Mouse (Mus musculus) gastrocnemius, postnatal 25 days (tissue): Measurements from ENCODE around the gene Ptger1. TPM values are rescaled to one million over a fixed set of nuclear protein-coding genes. Genes with fewer than 3 reads are reported as not detected.
A peak's percentile ranks its signal among the peaks of the same experiment; 100 is the strongest.

Source experiments
- DNase-seq: peaks from one replicate; pipeline ENCODE4 v3.0.0; 2022
- total RNA-seq, 2 experiments: library from RNA; stranded (reverse); gene quantifications; 1 replicate in 1 of 2; 2 replicates in 1 of 2; pipeline ENCODE4 v1.2.3; 2021

Ptger1 gene
- total RNA-seq, 2 experiments from 2014 or later, result 0.13 to 0.15 TPM

DNA sequence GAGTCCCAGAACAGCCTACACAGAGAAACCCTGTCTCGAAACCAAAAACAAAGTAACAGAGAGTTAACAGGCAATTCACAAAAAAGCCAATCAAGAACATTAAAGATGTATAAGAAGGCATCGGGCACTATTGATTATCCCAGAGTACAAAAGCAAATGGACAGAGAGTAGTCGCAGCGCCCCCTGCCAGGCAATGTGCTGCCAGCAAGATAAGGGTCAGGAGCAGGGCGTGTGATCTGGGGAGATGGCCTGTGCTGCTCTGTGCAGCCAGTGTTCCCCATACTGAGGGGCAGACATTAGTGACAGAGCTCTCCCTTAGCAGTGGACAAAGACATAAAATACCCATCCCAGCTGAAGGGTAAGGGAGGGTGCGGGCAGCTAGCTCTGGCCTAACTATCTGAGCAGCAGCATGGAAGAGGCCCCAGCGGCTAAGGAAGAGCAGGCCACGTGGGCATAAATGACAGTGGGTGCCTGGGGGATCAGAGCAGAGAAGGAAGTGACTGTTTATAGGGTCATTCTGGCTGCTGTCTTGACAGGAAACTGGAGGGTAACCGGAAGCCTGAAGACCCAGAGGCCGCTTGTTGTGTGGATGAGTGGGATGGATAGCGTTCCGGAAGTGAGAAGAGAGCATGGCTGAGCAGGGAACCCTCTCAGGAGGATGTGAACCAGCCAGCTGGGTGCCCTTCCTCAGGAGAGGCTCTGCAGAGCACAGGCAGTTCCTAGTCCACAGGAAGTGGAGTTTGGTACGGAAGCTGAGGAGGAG lies 9.8 kb upstream of the Ptger1 start:
- no peak for DNase-seq

GRCm38 (mm10) chr8:83660545-83660944 lies 5.9 kb upstream of the Ptger1 start:
- DNase-seq, result no peak

DNA sequence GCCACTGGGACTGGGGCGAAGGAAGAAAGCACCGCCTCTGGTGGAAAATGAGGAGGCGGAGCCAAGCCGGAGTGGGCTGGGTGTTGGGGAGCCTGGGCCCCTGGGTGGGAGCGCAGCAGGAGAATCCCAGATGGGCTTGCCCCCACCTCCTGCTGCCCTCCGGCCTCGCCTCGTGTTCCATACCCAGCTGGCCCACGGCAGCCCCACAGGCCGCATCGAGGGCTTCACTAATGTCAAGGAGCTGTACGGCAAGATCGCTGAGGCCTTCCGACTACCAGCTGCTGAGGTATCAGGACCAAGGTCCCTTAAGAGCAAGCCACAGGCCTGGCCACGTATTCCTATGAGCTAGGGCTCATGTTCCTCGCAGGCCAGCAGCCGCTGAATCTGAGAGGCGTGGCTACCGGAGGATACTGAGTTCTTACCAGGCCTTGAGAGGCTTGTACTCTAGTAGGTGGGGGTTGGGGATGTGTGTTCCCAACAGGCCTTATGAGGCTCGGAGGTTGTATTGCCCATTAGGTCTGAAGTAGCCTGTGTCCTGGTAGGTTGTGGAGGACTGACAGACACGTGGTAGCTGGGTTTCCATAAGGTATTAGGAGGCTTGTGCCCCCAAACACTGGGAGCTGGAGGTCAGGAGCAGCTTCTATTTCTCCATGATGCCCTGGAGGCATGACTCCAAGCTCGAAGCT lies 5.3 kb upstream of the Ptger1 start:
- no peak for DNase-seq

DNA sequence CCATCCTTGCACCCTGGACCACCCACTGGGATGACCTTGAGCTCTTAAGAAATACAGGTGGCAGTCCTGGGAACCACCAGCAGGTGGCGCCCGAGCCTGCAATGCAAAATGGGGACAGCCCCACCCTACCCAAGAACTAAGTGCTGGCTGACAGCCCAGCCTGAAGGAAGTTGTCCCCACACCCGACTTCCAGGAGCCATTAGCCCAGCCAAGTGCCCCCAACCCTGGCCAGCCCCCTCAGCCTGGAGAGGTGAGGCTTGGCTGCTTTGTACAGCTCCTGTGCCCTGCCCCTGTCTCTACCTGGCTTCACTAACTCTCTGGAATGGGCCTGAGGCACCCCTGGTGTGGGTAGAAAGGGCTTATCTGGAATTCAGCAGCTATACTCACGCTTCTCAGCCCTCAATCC lies 4.1 kb upstream of the Ptger1 start:
- DNase-seq, result peak; percentile 79

DNA sequence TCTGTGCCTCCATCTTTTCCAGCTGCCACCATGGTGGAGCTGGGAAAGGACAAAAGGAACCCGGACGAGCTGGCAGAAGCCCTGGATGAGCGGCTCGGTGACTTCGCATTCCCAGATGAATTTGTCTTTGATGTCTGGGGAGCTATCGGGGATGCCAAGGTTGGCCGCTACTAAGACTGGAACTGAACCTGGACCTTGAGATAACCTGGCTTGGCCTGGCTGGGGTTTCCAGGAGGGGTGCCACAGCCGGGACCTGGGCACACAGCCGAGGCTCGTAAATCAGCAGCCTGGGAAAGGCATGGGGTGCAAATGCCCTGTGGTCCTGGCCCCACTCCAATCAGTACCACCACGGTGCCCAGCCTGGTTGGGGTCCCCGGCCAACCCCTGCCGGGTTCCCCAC lies 2.4 kb upstream of the Ptger1 start:
- DNase-seq, result no peak

DNA sequence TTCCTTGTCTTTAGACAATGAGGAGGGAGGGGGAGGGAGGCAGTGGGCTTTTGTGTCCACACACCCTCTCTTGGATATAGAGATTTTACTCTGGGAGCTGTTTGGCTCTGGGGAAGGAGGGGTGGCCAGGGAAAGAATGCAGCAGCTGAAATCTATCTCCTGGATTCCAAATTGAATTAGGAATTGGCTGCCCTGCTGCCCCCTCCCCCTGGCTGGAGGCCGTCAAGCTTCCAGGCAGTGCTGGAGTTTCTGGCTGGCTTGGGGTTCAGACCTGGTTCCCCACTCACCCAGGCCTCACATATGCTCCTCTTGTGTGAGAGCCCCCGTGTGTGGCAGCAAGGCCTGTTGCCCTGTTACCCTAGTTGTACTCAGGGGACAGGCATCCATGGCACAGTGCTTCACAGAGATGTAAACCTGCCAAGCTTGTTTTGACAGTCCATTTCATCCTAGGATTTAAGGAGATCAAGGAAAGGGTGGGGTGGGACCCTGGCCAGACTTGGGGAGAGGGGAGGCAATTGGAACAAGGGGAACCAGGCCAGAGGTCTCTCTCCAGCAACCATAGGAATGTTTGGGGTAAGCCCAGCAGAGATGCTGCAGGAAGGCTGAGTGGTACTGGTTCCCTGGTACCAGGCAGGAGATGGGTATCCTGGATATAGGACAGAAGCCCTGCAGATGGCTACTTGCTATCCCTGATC lies 1.4 kb upstream of the Ptger1 start:
- peak; percentile 26 for DNase-seq

- DNase-seq, result no peak
Observed at GRCm38 (mm10) chr8:83666866-83667234, 372 bp downstream of the Ptger1 start.

DNA sequence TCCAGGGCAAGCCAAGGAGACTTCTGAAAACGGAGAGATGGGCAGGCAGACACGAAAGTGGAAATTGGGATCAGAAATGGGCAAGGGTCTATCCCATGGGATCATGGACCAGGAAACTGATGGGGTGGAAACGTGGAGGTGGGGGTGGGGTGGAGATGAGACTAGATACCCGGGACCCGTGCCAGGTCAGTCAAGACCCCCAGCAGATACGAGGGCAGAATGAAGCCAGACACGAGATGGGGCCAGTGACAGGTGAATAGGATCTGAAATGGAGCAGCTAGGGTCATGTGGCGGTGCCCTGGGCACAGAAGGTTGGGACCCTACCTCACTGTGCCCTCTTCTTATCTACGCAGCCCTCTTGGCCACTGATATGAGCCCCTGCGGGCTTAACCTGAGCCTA lies 1.0 kb downstream of the Ptger1 start:
- DNase-seq, result no peak

DNA sequence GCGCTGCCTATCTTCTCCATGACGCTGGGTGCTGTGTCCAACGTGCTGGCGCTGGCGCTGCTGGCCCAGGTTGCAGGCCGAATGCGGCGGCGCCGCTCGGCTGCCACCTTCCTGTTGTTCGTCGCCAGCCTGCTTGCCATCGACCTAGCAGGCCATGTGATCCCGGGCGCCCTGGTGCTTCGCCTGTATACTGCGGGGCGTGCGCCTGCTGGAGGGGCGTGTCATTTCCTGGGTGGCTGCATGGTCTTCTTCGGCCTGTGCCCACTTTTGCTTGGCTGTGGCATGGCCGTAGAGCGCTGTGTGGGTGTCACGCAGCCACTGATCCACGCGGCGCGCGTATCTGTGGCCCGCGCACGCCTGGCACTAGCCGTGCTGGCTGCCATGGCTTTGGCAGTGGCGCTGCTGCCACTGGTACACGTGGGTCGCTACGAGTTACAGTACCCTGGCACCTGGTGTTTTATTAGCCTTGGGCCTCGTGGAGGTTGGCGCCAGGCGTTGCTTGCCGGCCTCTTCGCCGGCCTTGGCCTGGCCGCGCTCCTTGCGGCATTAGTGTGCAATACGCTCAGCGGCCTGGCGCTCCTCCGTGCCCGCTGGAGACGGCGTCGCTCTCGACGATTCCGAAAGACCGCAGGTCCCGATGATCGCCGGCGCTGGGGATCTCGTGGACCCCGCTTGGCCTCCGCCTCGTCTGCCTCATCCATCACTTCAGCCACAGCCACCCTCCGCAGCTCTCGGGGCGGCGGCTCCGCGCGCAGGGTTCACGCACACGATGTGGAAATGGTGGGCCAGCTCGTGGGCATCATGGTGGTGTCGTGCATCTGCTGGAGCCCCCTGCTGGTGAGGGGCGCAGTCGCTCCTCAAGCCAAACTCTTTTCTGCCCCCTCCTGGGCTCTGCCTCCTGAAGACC lies 1.8 kb downstream of the Ptger1 start:
- DNase-seq, result peak; percentile 44

GRCm38 (mm10) chr8:83669013-83669412 lies 2.5 kb downstream of the Ptger1 start:
- no peak for DNase-seq

DNA sequence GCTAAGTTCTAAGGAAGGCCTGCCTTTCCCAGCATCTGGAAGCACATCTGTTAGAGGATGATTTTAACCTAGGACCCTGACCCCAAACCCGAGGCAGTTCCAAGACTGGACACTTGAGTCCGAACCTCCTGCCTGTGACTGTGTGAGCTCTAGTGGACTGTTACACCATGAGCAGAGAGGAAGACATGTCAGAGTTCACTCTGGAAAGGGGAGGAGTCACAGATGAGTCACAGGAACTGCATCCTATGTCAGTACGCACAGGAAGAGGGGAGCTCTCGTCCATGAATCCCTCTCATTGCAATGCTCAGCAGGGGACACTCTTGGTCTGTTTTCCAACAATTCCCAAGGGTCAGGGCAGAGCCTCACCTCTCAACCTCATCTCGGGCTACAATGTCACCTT lies 6.5 kb downstream of the Ptger1 start:
- no peak for DNase-seq

GRCm38 (mm10) chr8:83674497-83674896 lies 8.0 kb downstream of the Ptger1 start:
- no peak for DNase-seq

DNA sequence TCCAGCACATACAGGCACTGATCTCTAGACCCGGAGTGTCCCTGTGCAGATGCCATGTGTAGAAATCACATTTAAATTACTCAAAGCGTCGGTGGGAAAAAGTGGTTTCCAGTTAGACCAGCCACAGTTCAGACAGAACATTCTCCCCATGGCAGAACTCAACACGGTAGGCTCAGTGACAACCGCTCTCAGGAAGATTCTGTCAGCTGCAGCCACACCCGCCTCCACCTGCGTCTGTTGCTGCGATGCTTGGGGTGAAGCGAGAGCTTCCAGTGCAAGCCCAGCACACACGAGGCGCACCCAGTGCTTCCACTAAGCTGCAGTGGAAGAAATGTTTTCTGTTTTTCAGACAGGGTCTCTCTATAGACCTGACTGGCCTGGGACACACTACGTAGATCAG lies 13.4 kb downstream of the Ptger1 start:
- DNase-seq, result no peak

- no peak for DNase-seq
Observed at GRCm38 (mm10) chr8:83680603-83681002, 14.1 kb downstream of the Ptger1 start.

DNA sequence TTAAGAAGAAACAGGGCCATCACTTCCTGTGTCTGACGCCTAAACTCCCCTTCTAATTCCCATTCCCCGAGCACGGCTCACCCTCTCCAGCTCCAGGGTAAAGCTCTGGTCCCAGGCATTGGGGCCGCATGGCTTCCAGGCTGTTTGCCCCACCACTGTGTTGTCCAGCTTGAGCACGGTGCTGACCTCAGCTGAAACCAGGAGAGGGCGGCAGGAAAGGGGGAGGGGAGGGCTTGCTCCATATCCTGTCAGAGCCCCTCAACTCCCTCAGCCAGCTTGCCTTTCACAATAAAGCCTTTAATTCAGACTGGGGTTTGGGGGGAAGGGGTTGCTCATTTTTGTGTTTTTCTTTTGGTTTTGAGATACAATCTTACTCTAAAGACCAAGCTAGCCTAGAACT lies 14.6 kb downstream of the Ptger1 start:
- no peak for DNase-seq

- no peak for DNase-seq
Observed at GRCm38 (mm10) chr8:83684517-83684916, 18.0 kb downstream of the Ptger1 start.

DNA sequence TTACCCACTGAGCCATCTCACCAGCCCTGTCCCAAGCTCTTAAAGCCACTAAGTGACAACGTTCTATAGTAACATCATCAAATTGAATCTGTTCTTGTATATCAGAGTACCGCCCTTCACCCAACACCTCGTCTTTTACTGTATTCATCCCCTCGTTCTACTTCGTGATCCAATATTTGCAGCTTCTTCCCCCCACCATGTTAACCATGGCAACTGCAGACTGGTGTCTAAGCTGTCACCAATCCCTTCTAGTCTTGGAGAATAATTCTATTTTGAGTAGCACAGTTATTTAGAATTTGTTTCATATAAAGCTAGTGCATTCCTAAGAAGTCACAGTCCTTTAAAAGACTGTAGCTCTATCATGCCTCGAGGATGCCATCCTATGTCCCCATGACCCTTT lies 22.8 kb downstream of the Ptger1 start:
- DNase-seq, result no peak

- no peak for DNase-seq
Observed at GRCm38 (mm10) chr8:83693609-83694236, 27.2 kb downstream of the Ptger1 start.

DNA sequence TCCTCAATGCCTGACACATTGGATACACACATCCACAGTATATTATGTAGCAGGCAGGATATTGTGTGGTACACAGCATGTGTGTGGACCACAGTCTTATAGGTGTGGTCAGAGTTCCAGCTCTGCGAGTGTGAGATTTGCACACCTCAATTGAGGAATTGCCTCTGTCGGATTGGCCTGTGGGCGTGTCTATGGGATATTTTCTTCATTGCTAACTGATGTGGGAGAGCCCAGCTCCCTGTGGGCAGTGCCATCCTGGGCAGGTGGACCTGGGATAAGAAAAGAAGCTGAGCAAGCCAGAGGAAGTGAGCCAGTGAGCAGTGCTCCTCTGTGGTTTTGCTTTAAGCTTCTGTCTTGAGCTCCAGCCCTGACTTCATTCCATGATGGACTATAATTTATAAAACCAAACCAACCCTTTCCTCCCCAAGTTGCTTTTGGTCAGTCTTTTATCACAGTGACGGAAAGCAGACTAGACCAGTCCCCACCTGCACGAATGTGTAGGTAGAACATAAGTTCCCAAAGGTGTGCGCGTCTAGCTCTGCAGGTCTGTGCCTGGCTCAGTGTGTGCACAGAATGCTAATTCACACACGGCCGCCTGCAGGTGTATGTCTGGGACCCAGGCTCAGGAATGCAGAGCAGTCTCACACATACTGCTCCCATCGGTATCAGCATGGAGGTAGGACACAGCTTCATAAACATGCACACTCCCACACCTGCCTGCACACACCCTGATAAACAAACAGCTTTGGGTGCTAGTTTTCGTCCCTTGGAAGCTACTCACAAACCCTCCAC lies 28.1 kb downstream of the Ptger1 start:
- no peak for DNase-seq

DNA sequence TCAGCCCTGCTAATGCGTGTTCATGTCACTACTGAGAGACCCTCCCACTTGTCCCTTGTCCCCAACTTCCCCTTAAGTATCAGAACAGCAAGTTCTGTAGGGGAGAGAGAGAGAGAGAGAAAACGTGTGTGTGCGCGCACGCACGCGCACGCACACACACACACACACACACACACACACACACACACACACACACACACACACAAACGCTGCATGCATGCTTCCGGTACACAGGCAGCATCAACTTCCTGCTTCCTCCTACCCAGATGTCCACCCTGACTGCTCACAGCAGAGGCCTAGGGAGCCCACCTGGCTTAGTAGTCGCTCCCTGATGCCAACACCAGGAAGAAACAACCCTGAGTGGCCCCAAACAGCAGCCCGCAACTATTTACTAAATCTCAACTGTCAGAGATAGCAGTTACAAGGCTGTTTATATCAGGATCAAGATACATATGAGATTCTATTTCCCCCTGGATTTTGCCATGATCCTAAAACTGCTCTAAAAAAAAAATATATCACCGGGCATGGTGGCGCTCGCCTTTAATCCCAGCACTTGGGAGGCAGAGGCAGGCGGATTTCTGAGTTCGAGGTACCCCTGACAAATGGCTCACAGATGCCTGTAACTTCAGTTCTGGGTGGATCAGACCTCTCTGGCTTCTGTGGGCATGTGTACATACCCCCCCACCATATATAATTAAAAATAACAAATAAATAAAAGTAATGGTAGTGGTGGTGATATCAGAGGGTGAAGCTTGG lies 29.1 kb downstream of the Ptger1 start:
- DNase-seq, result peak; percentile 30
